Mouse (Mus musculus): ENCODE data around the gene E030025P04Rik. TPM values are rescaled to one million over a fixed set of nuclear protein-coding genes. Genes with fewer than 3 reads are reported as not detected.

Gene E030025P04Rik
- 0.33 TPM in 1 of 2 replicates, not detected in the other for polyA plus RNA-seq (2012; rRNA removed; ENCODE audit: low replicate concordance)

GRCm38 (mm10) chr11:109144236-109144635 is at the start of gene E030025P04Rik:
Gene E030025P04Rik (minus strand): TSS chr11:109144369.

Other genes starting within 250 kb of the E030025P04Rik start
- gene Axin2, start 224.0 kb downstream of the E030025P04Rik start, polyA plus RNA-seq (2012; rRNA removed; ENCODE audit: low replicate concordance): 19.5 and 41.9 TPM in 2 replicates
- 0.29 and 3.9 TPM in 2 replicates for gene Rgs9, start 153.8 kb upstream of the E030025P04Rik start, polyA plus RNA-seq (2012; rRNA removed; ENCODE audit: low replicate concordance)
- 21.3 and 26.6 TPM in 2 replicates for gene Gna13, start 218.5 kb upstream of the E030025P04Rik start, polyA plus RNA-seq (2012; rRNA removed; ENCODE audit: low replicate concordance)

All from subcutaneous adipose tissue, adult 2 months (tissue).